Mouse (Mus musculus): ENCODE measurements around the gene Pcca.

Pcca gene

GRCm38 (mm10) chr14:122730921-122731551, 196.9 kb downstream of the Pcca start:
- in situ Hi-C loops (cut with MboI; ENCODE audit: low sequenced_read_pairs): no loop called here

DNA sequence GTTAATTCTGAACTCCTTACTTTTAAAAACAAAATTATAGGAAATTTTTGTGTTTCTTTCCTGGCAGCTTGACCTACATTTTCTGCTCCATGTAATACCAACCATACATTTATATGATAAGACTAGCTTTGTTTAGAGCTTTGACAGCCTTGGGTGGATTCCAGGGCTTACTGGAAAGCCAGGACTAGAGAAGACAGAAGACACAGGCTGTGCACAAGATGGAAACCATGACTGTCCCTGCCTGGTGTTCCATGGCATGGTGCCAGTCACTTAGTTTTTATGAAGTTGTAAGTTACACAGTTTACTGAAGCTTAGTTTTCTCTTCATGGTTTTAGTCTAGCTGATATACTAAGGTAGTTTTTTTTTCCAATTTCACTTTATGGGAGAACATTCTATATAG, 202.7 kb downstream of the Pcca start:
- in situ Hi-C loops (cut with MboI; ENCODE audit: low sequenced_read_pairs): no loop called here

- in situ Hi-C loops (cut with MboI; ENCODE audit: low sequenced_read_pairs): no loop called here
Observed at GRCm38 (mm10) chr14:122747860-122748842, 214.0 kb downstream of the Pcca start.

DNA sequence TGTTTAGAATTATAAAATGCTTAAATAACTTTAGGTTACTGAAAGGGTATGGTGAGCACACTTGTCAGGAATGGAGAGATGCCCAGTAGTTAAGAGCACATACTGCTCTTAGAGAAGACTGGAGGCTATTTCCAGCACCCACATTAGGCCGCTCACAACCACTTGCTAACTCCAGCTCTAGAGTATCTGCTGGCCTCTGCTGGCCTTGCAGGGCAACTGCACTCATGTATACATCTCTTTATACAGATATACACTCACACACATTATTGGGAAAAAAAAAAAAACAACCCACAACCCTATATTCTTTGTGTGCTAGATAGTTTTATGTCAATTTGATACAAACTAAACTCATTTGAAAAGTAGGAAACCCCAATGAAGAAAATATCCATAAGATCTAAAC, 217.4 kb downstream of the Pcca start:
- in situ Hi-C loops (cut with MboI; ENCODE audit: low sequenced_read_pairs): no loop called here

DNA sequence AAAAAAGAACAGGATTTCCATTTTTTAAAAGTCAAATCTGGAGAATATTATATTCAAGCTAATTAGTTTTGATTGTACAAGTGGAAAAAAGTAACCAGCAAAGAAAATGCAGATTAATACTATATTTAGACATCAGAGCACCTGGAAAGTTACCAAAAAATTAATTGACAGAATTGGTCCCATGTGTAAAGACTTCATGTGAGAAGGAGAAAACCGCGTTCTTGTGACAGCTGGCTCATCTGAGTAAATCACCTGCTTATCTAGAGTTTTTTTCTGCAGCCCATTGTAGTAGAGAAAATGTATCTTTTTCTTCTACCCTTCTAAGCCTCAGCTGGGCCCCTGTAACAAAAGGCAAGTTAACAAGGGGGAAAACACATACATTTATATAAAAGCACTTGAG, 219.2 kb downstream of the Pcca start:
- in situ Hi-C loops (cut with MboI; ENCODE audit: low sequenced_read_pairs): no loop called here

- in situ Hi-C loops (cut with MboI; ENCODE audit: low sequenced_read_pairs): no loop called here
Observed at GRCm38 (mm10) chr14:122754311-122754710, 220.2 kb downstream of the Pcca start.

GRCm38 (mm10) chr14:122755559-122755958, 221.4 kb downstream of the Pcca start:
- in situ Hi-C loops (cut with MboI; ENCODE audit: low sequenced_read_pairs): no loop called here

- in situ Hi-C loops (cut with MboI; ENCODE audit: low sequenced_read_pairs): no loop called here
Observed at GRCm38 (mm10) chr14:122756671-122757070, 222.5 kb downstream of the Pcca start.

- in situ Hi-C loops (cut with MboI; ENCODE audit: low sequenced_read_pairs): no loop called here
Observed at GRCm38 (mm10) chr14:122759890-122760289, 225.8 kb downstream of the Pcca start.

- in situ Hi-C loops (cut with MboI; ENCODE audit: low sequenced_read_pairs): no loop called here
Observed at GRCm38 (mm10) chr14:122760803-122761202, 226.7 kb downstream of the Pcca start.

GRCm38 (mm10) chr14:122762603-122763002, 228.5 kb downstream of the Pcca start:
- in situ Hi-C loops (cut with MboI; ENCODE audit: low sequenced_read_pairs): no loop called here

GRCm38 (mm10) chr14:122765951-122766350, 231.8 kb downstream of the Pcca start:
- in situ Hi-C loops (cut with MboI; ENCODE audit: low sequenced_read_pairs): no loop called here

DNA sequence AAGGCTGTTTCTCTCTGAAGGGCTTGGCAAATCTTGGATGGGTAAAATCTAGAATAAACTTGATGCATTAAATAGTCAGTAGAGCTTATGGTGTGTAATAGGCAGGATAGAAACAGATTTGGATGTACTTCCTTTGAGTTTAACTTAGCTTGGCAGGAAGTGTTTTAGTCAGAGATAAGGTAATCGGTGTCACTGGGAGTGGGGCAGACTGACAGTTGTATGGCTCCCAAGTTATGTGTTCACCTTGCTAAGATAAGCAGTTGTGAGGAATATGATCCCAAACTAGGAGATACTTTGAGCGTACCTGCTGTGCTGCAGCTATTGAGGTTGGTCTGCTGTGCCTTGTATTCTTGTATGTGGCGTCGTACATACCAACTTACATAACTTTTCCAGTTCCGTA, 232.3 kb downstream of the Pcca start:
- in situ Hi-C loops (cut with MboI; ENCODE audit: low sequenced_read_pairs): no loop called here

- in situ Hi-C loops (cut with MboI; ENCODE audit: low sequenced_read_pairs): no loop called here
Observed at GRCm38 (mm10) chr14:122784701-122785100, 250.6 kb downstream of the Pcca start.

DNA sequence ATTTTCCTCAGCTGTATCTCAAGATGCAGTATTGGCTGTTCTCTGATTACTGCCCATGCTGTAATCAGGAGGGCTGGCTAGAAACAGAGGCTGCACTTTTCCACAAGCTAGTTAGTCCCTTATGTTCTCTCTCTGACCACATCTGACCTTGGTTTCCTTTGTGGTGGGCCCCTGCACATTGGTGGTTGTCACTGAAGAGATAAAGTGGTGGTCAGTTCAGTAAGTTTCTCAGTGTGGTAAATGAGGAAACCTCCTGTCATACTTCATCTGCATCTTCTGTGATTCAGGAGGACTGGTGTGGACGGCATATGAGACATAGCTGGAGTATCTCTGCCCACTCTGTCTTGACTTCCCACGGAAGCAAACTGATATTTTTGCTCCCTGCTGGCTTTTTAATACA, 254.1 kb downstream of the Pcca start:
- in situ Hi-C loops (cut with MboI; ENCODE audit: low sequenced_read_pairs): no loop called here

GRCm38 (mm10) chr14:122790111-122790510, 256.0 kb downstream of the Pcca start:
- in situ Hi-C loops (cut with MboI; ENCODE audit: low sequenced_read_pairs): no loop called here

DNA sequence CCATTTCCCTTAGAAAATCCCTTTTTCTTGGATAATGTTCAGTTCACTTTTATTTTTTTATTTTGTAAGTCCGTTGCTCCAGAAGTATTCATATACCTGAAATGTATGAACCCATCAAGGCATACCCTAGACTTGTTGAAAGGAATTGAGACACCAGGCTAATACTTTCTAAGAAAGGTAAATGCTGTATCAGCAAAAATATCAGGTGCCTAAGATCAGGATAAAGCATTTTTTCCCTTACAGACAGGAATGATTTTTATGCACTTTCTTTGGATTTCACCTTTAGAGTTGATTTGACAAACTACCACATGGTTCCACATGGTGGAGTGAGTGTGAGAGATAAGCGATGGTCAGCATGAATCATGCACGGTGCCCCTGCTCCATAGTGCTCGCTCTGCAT, 259.2 kb downstream of the Pcca start:
- in situ Hi-C loops (cut with MboI; ENCODE audit: low sequenced_read_pairs): no loop called here

DNA sequence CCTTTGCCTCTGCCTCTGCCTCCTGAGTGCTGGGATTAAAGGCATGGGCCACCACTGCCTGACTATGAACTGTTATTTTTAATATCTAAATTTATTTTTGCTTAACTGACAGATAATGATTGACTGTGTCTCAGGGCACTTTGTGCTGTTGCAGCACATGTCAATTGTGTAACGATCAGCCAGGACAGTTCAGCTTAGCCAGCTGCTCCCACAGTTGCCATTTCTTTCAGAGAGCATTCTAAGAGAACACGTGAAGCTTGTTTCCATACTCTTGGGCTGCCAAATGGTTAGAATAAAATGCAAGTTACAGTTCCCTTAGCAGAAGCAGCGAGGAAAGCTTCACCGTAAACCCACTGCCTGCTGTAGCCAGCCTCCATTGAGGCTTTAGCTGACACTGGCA, 266.2 kb downstream of the Pcca start:
- in situ Hi-C loops (cut with MboI; ENCODE audit: low sequenced_read_pairs): no loop called here

- in situ Hi-C loops (cut with MboI; ENCODE audit: low sequenced_read_pairs): no loop called here
Observed at GRCm38 (mm10) chr14:122821002-122821401, 286.9 kb downstream of the Pcca start.

DNA sequence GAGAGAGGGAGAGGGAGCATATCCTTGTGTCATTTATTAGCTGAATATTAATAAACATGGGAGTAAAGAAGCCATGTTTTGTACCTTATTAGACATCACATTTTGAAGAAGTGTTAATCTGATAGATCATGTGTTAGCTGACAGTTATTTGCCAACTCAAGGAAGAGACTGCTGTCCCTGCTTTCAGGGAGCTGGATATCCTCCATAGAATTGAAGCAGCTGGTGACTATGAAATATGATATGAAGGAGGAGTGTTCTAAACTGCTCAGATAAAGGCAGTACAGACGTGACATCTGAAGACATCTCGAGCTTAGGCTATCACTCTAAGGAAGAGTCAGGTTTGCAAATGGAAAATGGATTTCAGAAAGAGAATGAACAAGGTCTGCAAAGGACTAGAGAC, 289.7 kb downstream of the Pcca start:
- in situ Hi-C loops (cut with MboI; ENCODE audit: low sequenced_read_pairs): no loop called here

- in situ Hi-C loops (cut with MboI; ENCODE audit: low sequenced_read_pairs): no loop called here
Observed at GRCm38 (mm10) chr14:122825464-122825863, 291.3 kb downstream of the Pcca start.

DNA sequence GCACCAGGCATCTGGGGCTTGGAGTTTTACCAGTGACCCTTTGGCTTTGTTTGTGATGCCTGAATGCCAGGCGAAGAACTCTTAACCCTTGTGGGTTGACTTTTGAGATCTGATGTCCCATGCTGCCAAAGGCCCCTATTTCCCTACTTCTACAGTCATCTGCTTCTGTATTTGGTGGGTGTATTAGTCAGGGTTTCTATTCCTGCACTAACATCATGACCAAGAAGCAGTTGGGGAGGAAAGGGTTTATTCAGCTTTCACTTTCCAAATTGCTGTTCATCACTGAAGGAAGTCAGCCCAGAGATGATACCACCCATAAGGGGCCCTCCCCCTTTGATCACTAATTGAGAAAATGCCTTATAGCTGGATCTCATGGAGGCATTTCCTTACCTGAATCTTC, 296.3 kb downstream of the Pcca start:
- in situ Hi-C loops (cut with MboI; ENCODE audit: low sequenced_read_pairs): no loop called here
